Mouse (Mus musculus): ENCODE results near the gene Asna1.
A peak's percentile ranks its signal among the peaks of the same experiment; 100 is the strongest.

Asna1 gene

DNA sequence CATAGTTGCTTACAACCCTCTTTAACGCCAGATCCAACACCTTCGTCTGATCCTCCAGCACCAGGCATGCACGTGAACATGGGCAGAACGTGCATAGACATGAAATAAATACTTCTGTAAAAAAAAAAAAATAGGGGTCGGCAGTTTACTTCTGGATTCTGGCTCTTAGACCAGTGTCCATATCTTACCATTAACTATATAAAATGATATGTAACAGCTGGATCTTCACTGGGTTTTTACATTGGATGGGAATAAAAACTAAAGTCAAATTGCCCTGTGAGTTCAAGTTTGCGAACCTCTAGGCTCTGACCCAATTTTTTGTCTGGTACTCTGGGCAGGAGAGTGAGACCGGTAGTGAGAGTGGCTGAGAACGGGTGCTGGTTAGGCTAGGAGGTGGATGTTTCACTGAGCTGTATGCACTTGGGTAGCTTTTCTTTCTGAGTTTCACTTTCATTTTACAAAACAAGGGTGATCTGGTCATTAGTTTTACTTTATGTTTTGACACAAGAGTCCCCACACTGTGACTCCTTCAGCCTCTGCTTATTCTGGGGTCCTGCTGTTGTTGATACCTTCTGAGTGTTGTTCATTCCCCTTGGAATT lies 50.4 kb downstream of the Asna1 start:
- no peak for DNase-seq (ENCODE audit: low spot score)

GRCm38 (mm10) chr8:84973803-84974542 lies 51.1 kb downstream of the Asna1 start:
- DNase-seq (ENCODE audit: low spot score) = no peak

GRCm38 (mm10) chr8:84973079-84973478 lies 52.0 kb downstream of the Asna1 start:
- no peak for DNase-seq (ENCODE audit: low spot score)

DNA sequence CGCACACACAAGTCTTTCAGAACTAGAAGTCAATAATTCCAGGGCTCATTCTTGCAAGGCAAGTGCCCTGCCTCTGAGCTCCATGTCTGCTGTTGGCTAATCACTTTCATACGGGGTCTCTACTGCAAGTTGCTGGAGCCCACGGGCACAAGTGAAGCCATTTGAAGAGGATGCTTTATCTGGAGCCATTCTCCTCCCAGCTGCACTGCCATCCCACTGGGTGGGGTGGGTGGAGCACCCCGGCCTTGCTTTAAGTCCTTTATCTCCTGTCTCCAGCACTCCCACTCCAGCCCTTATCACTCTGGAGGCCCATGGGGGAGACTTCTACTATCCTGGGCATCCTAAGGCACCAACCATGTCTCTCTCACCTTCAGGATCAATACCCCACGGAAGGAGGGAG lies 54.2 kb downstream of the Asna1 start:
- DNase-seq (ENCODE audit: low spot score) = no peak

DNA sequence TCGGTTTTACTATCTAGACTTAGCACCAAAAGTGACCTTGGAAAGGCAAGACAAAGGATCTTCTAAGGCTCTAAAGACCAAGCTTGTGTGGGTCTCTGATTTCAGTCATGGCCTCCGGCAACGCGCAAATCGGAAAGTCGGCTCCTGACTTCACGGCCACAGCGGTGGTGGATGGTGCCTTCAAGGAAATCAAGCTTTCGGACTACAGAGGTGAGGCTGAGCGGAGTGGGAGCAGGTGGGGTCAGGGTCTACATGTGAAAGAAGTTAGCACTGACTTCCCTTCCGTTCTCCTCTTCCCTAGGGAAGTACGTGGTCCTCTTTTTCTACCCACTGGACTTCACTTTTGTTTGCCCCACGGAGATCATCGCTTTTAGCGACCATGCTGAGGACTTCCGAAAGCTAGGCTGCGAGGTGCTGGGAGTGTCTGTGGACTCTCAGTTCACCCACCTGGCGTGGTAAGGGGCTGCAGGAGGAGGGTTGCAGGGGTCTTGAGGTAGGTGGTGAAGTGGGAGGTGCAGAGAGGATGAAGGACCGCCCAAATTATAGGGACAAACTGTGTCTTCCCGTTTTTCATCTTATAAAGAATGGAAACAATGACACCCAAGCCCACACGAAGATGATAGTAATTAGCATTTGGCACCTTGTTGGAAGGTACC lies 54.8 kb downstream of the Asna1 start:
- no peak for DNase-seq (ENCODE audit: low spot score)

GRCm38 (mm10) chr8:84969241-84970134 lies 55.6 kb downstream of the Asna1 start, which contains the start of the genes Gm49661, Prdx2 and Rnaseh2a:
Gene Gm49661 (minus strand): TSS chr8:84969433.
Gene Prdx2 (plus strand): TSS chr8:84969587.
Gene Rnaseh2a (minus strand): TSS chr8:84969767.
- peak; percentile 77 for DNase-seq (ENCODE audit: low spot score)

- DNase-seq (ENCODE audit: low spot score) = no peak
These were observed 56.4 kb downstream of the Asna1 start for GRCm38 (mm10) chr8:84968650-84969049.

Measured in layer of hippocampus, adult 11-12 months (tissue).